Mouse (Mus musculus) embryonic facial prominence, embryonic 12.5 days (tissue): ENCODE data around the gene Zfp668. TPM values are rescaled to one million over a fixed set of nuclear protein-coding genes. Genes with fewer than 3 reads are reported as not detected.
A peak's percentile ranks its signal among the peaks of the same experiment; 100 is the strongest.

Experiments
- ATAC-seq: fragments of 200-750 bp; cut with Nextera tagmentation; 2 replicates; pipeline ENCODE4 v1.8.0; 2017; ENCODE audit not compliant: insufficient number of reproducible peaks, insufficient read depth, low FRiP score, low TSS enrichment
- H3K27ac ChIP-seq: fragments of 300-500 bp; sonication (generic); 2 replicates; pipeline ENCODE4 v1.5.1; 2016; ENCODE audit warnings: mild to moderate bottlenecking
- H3K27me3 ChIP-seq: fragments of 300-500 bp; sonication (generic); 2 replicates; pipeline ENCODE4 v1.6.1; 2016; ENCODE audit warnings: mild to moderate bottlenecking, moderate library complexity
- H3K36me3 ChIP-seq: fragments of 300-500 bp; sonication (generic); 2 replicates; pipeline ENCODE4 v1.6.1; 2016; ENCODE audit warnings: mild to moderate bottlenecking
- H3K4me1 ChIP-seq: fragments of 300-500 bp; sonication (generic); 2 replicates; pipeline ENCODE4 v1.6.1; 2016
- H3K4me2 ChIP-seq: fragments of 300-500 bp; sonication (generic); replicated peaks from 2 replicates; pipeline ENCODE4 v1.6.1; 2016; ENCODE audit warnings: mild to moderate bottlenecking, moderate library complexity
- H3K4me3 ChIP-seq: fragments of 300-500 bp; sonication (generic); 2 replicates; pipeline ENCODE4 v1.5.1; 2016; ENCODE audit warnings: mild to moderate bottlenecking
- H3K9ac ChIP-seq: fragments of 300-500 bp; sonication (generic); 2 replicates; pipeline ENCODE4 v1.6.1; 2016; ENCODE audit warnings: mild to moderate bottlenecking, moderate library complexity
- H3K9me3 ChIP-seq: fragments of 300-500 bp; sonication (generic); 2 replicates; pipeline ENCODE4 v1.6.1; 2016; ENCODE audit warnings: mild to moderate bottlenecking, moderate library complexity
- WGBS: fragments of 180-500 bp; shearing (Covaris S2); methylation state at CpG from one replicate; pipeline ENCODE4 v1.1.7; 2016; 5-methylcytosine and 5-hydroxymethylcytosine counted together
- polyA plus RNA-seq: library from polyadenylated mRNA; unstranded; fragments of >200 nt; fragmentation: Nextera tagmentation; extraction: Ambion mirVana; gene quantifications from 2 replicates; pipeline ENCODE4 v1.2.1, GENCODE M21; 2016

Zfp668 gene
- polyA plus RNA-seq, 1 experiment from 2014 or later = 32.9 TPM

DNA sequence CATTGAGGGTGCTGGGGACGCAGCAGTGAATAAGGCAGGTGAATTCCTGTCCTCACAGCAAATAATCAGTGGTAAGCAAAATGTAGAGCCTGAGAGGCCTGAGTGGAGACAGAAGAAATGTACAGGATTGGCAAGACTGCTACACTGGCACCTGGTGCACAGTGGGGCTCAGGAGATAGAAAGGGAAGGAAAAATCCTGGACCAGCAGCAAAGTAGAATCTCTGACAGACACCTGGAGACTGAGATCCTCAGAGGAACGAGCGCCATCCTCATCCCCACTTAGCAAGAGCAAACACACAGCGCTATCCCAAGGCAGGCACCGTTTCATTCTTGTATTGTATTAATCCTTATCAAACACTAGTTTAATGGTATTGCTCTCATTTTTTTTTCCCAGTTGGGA, 39.2 kb downstream of the Zfp668 start:
- no peak overlapping the region for H3K27ac ChIP-seq
- H3K36me3 ChIP-seq = no peaks in the 10 kb centered on the region
- H3K4me3 ChIP-seq = no peak overlapping the region
- H3K27me3 ChIP-seq = no peaks in the 10 kb centered on the region
- 89% methylated on average over 5 of the region's 5 CpGs for WGBS
- no peak overlapping the region for H3K4me2 ChIP-seq
- H3K4me1 ChIP-seq = no peaks in the 10 kb centered on the region
- no peak for ATAC-seq
- no peaks in the 10 kb centered on the region for H3K9me3 ChIP-seq
- no peak overlapping the region for H3K9ac ChIP-seq

DNA sequence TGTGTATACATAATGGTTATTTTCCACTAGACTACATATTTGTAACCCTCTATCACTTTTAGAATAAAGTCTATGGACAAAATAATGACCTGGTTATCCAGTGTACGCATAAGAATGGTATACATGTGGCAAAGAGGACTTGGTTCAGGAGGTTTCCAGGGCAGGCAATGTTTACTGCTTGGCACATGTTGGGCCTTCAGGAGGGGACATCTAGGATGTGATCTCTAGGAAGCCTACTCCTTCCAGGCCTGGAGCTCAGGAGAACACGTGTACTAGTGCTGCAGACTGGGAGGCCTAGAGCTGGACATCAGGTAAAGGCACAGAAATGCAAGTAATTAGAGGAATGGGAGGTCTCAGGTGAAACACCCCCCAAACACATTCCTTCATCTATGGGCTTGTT, 41.1 kb downstream of the Zfp668 start:
- no peak overlapping the region for H3K4me3 ChIP-seq
- no peak for ATAC-seq
- H3K9me3 ChIP-seq = no peaks in the 10 kb centered on the region
- H3K4me2 ChIP-seq = no peak overlapping the region
- no peak overlapping the region for H3K9ac ChIP-seq
- no peaks in the 10 kb centered on the region for H3K27me3 ChIP-seq
- H3K4me1 ChIP-seq = no peaks in the 10 kb centered on the region
- H3K27ac ChIP-seq = no peak overlapping the region
- H3K36me3 ChIP-seq = no peaks in the 10 kb centered on the region
- 75% methylated on average over 2 of the region's 2 CpGs for WGBS

DNA sequence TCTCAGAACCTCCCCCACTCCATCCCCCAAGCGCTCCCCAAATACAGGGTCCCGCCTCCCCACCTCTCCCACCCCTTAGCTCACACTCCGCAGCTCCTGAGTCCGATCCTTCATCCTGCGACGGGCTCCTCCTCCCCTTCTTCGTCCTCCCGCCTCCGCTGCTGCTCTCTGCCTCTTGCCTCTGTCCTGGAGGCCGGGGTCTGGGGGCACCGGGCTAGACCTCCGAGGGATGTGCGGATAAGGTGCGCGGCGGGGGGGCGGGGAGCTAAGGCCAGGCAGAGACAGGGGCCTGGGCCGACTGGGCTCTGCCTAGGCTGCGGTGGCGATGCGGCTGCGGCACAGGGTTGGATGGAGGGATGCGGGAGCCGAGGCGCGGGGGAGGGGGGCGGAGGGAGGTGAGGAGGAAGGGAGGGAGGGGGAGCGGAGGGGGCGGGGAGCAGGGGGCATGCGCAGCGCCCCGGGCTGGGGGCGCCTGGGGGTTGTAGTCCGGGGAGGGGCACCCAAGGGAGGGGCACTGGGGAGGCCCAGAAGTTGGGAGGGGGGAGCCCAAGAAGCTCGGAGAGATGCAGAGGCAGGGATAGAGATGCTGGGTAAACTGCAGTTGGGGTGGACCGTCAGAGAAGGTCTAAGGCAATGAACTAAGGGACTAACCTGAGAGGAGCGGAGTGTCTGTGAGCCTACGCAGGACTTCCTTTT, 52.3 kb downstream of the Zfp668 start, which contains the start of the genes Stx4a and Stx1b:
TSS of gene Stx4a (plus strand) at position 119 of the 696 bp plus-strand sequence.
TSS of gene Stx1b (minus strand) at position 374 of the 696 bp plus-strand sequence.
- Histone ChIP-seq H3K27me3 (no peaks in the 10 kb centered on the region), H3K27ac (peak within 1 kb of the TSS; percentile 83), H3K4me3 (peak within 1 kb of the TSS; percentile 83), H3K9me3 (no peaks in the 10 kb centered on the region), H3K4me2 (peak within 1 kb of the TSS; percentile 73), H3K9ac (peak within 1 kb of the TSS; percentile 81), H3K4me1 (peaks cover 21% of the 10 kb centered on the region), H3K36me3 (no peaks in the 10 kb centered on the region)
- WGBS = 2% methylated on average over 35 of the region's 38 CpGs
- peak; percentile 74 for ATAC-seq

DNA sequence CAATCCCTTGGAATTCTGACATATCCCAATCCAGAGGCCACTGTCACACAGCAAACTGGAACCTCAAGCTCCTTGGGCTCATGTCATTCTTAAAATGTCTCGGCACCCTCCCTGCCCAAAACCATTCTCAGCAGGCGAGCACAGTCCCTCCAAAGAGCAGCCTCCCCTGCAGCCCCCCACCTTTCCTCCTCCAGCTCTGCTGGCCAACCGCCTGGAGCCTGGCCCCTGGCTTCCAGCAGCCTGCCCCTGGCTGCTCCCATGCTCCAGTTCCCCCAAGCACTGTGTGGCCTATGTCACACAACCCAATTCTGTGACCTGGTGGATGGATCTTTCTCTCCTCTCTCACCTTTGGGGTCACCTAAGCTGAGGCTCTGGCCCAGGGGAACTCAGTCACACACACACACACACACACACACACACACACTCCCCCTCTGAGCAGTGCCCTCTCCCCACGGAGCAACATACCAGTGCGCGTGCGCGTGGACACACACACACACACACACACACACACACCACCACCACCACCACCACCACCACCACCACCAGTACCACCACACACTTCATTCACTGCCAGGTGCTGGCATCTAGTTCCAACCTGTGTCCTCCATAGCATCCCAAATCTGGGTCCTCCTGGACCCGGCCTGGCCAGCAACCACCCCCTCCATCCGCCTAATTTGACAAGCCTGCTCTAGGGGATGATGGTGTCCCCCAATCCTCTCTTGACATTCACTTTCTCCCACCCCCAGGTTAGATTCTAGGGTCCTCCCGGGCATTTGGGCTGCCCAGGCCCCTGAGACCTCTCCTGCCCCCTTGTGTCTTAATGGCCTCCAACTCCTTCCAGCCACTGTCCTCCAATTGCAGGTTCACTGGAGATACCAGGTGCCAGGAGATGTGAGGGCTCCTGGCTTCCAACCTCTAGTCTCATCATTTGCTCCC, 53.1 kb downstream of the Zfp668 start:
- H3K4me2 ChIP-seq = peak overlapping the region; percentile 73
- peak overlapping the region; percentile 83; the same call in 1 of the 2 replicates for H3K27ac ChIP-seq
- H3K4me3 ChIP-seq = peak overlapping the region; percentile 83
- no peak for ATAC-seq
- H3K9ac ChIP-seq = peak overlapping the region; percentile 81
- no peaks in the 10 kb centered on the region for H3K9me3 ChIP-seq
- H3K4me1 ChIP-seq = peaks cover 21% of the 10 kb centered on the region
- 66% methylated on average over 11 of the region's 11 CpGs for WGBS
- H3K27me3 ChIP-seq = no peaks in the 10 kb centered on the region
- H3K36me3 ChIP-seq = no peaks in the 10 kb centered on the region

DNA sequence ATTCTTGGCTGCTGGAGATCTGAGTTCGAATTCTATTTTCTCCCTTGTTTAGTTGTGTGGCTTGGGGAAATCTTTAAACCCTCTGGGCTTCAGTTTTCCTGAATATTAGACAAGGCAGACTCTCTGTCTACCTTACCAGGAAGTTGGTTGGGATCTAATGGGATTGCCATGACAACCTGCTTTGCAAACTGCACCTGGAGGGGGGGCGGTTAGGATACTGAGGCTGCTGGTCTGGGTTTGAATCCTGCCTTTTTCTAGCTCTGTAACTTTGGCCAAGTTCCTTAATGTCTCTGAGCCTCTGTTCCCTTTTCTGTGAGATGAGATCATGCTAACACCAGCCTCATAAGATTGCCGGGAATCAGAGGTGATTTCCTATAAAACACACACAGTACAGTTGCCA, 54.1 kb downstream of the Zfp668 start:
- H3K27me3 ChIP-seq = no peaks in the 10 kb centered on the region
- H3K9me3 ChIP-seq = no peaks in the 10 kb centered on the region
- no peaks in the 10 kb centered on the region for H3K36me3 ChIP-seq
- no peak overlapping the region for H3K27ac ChIP-seq
- no peak overlapping the region for H3K4me3 ChIP-seq
- ATAC-seq = no peak
- WGBS = 88% methylated on average over 3 of the region's 3 CpGs
- H3K9ac ChIP-seq = no peak overlapping the region
- H3K4me1 ChIP-seq = peaks cover 21% of the 10 kb centered on the region
- no peak overlapping the region for H3K4me2 ChIP-seq

DNA sequence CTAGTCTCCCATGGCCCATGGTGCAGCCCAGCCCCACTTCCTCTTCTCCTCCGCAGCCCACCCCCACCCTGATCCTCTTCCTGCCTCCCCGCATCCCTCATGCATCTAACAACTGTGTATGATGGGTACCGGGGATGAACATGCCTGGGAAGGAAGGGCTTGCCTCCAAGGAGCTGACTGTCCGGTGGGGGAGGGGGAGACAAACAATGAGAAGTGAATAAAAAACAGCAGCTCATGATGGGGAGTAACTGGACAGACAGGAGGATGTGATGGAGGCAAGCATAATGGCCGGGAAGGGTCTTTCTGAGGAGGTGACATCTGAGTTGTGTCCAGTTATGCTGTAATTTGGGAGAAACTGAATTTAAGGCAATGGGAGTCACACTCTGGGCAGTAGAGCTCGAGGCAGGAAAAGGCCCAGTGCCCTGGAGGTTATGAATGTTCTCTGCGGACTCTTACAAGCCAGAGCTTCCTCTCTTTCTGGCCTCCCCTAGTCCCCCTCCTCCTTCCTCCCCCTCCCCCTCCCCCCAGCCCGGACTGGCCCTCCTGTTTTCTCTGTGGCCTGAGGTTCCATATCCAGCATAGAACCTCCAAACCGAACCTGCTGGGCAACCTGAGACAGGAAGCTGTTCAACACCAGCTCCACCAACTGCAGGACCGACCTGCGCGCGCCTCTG, 55.7 kb downstream of the Zfp668 start:
- H3K4me2 ChIP-seq = no peak overlapping the region
- H3K27me3 ChIP-seq = no peaks in the 10 kb centered on the region
- no peaks in the 10 kb centered on the region for H3K9me3 ChIP-seq
- H3K36me3 ChIP-seq = no peaks in the 10 kb centered on the region
- H3K9ac ChIP-seq = no peak overlapping the region
- H3K4me3 ChIP-seq = no peak overlapping the region
- WGBS = 54% methylated on average over 13 of the region's 13 CpGs
- H3K27ac ChIP-seq = 0 out of 2 replicates have a peak overlapping the region, but pooled peaks have one; percentile 0
- H3K4me1 ChIP-seq = peaks cover 25% of the 10 kb centered on the region
- no peak for ATAC-seq

DNA sequence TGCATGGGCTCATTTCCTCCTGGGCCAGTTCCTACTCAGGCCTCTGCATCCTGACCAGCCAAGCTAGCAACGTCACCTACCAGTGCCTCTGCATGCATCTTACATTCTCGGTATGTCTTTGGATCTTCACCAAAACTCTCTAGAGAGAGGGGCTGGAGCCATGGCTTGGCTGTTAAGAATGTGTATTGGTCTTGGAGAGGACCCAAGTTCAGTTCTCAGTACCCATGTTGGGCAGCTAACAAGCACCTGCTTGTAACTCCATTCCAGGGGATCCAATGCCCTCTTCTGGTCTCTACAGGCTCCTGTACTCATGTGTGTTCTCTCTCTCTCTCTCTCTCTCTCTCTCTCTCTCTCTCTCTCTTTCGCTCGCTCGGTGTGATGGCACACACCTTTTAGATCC, 58.9 kb downstream of the Zfp668 start:
- Histone ChIP-seq H3K4me1 (peaks cover 13% of the 10 kb centered on the region), H3K9ac (no peak overlapping the region), H3K36me3 (peaks cover 13% of the 10 kb centered on the region), H3K9me3 (no peaks in the 10 kb centered on the region), H3K4me3 (no peak overlapping the region), H3K4me2 (no peak overlapping the region), H3K27me3 (no peaks in the 10 kb centered on the region), H3K27ac (0 out of 2 replicates have a peak overlapping the region, but pooled peaks have one; percentile 36)
- ATAC-seq = no peak
- 86% methylated on average over 5 of the region's 5 CpGs for WGBS

DNA sequence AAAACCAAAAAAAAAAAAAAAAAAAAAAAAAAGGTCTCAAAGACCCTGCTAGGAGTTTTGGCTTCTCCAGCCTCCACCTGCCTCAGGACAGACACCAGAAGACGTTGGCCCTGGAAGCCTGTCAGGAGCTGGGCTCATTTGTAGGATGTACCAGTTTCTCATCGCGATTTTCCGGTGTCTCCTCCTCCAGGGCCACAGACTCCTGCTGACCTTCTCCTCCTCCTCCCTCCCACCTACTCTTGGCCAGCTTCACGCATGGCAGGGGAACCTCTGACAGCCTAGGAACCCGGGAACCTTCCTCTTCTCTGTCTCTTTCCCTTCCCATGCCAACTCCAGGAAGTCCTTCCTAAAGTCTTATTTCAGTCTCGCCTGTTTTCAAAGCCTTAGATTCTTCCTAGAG, 59.6 kb downstream of the Zfp668 start:
- ATAC-seq = no peak
- H3K4me3 ChIP-seq = no peak overlapping the region
- WGBS = 81% methylated on average over 7 of the region's 7 CpGs
- H3K4me1 ChIP-seq = peaks cover 10% of the 10 kb centered on the region
- no peaks in the 10 kb centered on the region for H3K9me3 ChIP-seq
- no peaks in the 10 kb centered on the region for H3K27me3 ChIP-seq
- peaks cover 13% of the 10 kb centered on the region for H3K36me3 ChIP-seq
- no peak overlapping the region for H3K9ac ChIP-seq
- no peak overlapping the region for H3K4me2 ChIP-seq
- no peak overlapping the region for H3K27ac ChIP-seq

DNA sequence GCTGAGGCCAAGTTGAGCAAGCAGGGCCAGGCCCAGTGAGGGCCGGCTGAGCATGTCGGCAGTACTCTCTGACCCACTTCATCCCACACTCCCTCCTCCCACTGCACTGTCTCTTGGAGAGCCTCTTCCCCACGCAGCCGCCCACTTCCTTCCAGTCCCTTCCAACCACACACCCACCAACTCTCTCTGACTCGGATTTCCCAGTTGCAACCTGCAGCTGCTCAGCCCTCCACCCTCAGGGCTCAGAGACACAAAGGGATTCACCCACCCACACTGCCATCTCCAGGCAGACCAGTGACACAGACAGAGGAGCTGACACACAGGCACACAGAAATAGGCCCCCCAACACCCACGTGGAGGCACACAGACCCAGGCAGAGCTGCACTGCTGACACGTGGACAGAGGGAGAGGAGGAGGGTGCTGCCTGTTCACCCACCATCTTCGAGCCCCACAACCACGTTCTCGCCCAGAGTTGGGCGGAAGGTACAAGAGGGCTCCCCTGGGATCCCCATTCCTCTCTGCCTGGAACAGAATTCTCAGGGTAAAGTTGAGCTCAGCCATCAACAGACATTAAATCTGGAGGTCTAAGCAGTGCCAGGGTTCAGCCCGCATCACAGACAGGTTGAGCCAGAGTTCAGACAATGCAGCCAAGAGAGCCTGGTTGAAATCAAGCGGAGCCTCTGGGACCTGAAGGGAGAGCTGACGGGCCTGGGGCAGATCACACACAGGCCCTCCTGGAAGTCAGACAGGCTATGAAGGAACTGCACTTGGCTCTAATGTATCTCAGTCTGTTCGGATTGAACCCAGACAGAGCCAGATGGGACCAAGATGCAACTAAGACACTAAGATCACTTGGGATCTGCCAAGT, 60.4 kb downstream of the Zfp668 start:
- Histone ChIP-seq H3K9ac (0 out of 2 replicates have a peak overlapping the region, but pooled peaks have one; percentile 15), H3K27me3 (no peaks in the 10 kb centered on the region), H3K4me3 (no peak overlapping the region), H3K27ac (no peak overlapping the region), H3K36me3 (peaks cover 16% of the 10 kb centered on the region), H3K4me1 (peaks cover 8% of the 10 kb centered on the region; the same call in 1 of the 2 replicates), H3K4me2 (no peak overlapping the region), H3K9me3 (no peaks in the 10 kb centered on the region)
- ATAC-seq = 0 out of 2 replicates have a peak, but pooled peaks have one; percentile 29
- WGBS = 64% methylated on average over 15 of the region's 15 CpGs

DNA sequence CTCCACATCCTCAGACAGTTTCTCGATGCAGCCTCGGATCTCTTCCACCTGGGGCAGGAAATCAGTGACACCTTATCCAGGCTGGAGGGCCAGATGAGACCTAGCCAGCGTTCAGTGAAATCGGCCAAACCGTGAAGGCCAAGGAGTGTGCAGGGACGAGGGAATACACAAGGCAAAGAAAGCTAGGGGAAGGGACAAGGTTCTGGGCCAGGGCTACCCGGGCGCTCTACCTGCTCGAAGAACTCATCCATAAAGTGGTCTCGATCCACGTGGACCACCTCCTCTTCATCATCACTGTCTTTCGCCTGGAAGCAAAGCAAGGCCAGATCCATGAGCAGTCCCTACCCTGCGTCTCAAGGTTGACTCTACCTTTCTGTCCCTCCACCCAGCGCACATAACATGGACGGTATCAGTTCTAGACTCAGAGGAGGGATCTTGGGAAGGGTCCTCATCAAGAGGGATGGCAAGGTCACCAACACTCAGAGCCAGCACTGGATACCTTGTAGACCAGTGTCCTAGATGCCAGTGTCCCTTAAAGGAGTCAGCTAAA, 61.4 kb downstream of the Zfp668 start:
- Histone ChIP-seq H3K9ac (no peak overlapping the region), H3K4me2 (no peak overlapping the region), H3K27ac (no peak overlapping the region), H3K4me3 (no peak overlapping the region), H3K9me3 (no peaks in the 10 kb centered on the region), H3K4me1 (peaks cover 8% of the 10 kb centered on the region; the same call in 1 of the 2 replicates), H3K27me3 (no peaks in the 10 kb centered on the region), H3K36me3 (peaks cover 26% of the 10 kb centered on the region)
- no peak for ATAC-seq
- 92% methylated on average over 15 of the region's 15 CpGs for WGBS
